Mouse (Mus musculus): Measurements from ENCODE around the gene Mmgt2. TPM values are rescaled to one million over a fixed set of nuclear protein-coding genes. Genes with fewer than 3 reads are reported as not detected.
A peak's percentile ranks its signal among the peaks of the same experiment; 100 is the strongest.

The Mmgt2 gene
- total RNA-seq, 4 experiments from 2014 or later, result 39.9 to 60.5 (median 52.3) TPM

- no peak for DNase-seq
These were observed 26.7 kb upstream of the Mmgt2 start for GRCm38 (mm10) chr11:62621586-62622283.

GRCm38 (mm10) chr11:62622850-62623249 lies 25.6 kb upstream of the Mmgt2 start:
- no peak for DNase-seq

GRCm38 (mm10) chr11:62624341-62625291 lies 23.8 kb upstream of the Mmgt2 start:
- peak; percentile 78 for DNase-seq

GRCm38 (mm10) chr11:62629352-62630224 lies 18.9 kb upstream of the Mmgt2 start:
- peak; percentile 76 for DNase-seq

GRCm38 (mm10) chr11:62630225-62630821 lies 18.1 kb upstream of the Mmgt2 start:
- DNase-seq, result no peak

GRCm38 (mm10) chr11:62631138-62631537 lies 17.3 kb upstream of the Mmgt2 start:
- DNase-seq, result no peak

GRCm38 (mm10) chr11:62635406-62635805 lies 13.1 kb upstream of the Mmgt2 start:
- DNase-seq, result no peak

- no peak for DNase-seq
These were observed 12.2 kb upstream of the Mmgt2 start for GRCm38 (mm10) chr11:62636105-62636839.

GRCm38 (mm10) chr11:62636840-62637221 lies 11.6 kb upstream of the Mmgt2 start:
- DNase-seq, result no peak

GRCm38 (mm10) chr11:62637401-62637800 lies 11.1 kb upstream of the Mmgt2 start:
- peak; percentile 72 for DNase-seq

- no peak for DNase-seq
These were observed 10.7 kb upstream of the Mmgt2 start for GRCm38 (mm10) chr11:62637806-62638205.

GRCm38 (mm10) chr11:62638402-62638801 lies 10.1 kb upstream of the Mmgt2 start:
- DNase-seq, result no peak

- no peak for DNase-seq
These were observed 8.1 kb upstream of the Mmgt2 start for GRCm38 (mm10) chr11:62640378-62640777.

GRCm38 (mm10) chr11:62642023-62642844 lies 6.2 kb upstream of the Mmgt2 start:
- DNase-seq, result no peak

GRCm38 (mm10) chr11:62643011-62643631 lies 5.3 kb upstream of the Mmgt2 start:
- DNase-seq, result peak; percentile 64

GRCm38 (mm10) chr11:62643681-62644363 lies 4.6 kb upstream of the Mmgt2 start:
- DNase-seq, result no peak

GRCm38 (mm10) chr11:62644602-62645336 lies 3.7 kb upstream of the Mmgt2 start:
- no peak for DNase-seq

- DNase-seq, result no peak
These were observed 3.2 kb upstream of the Mmgt2 start for GRCm38 (mm10) chr11:62645337-62645675.

Data from adrenal gland, adult 8-10 months (tissue).